Mouse (Mus musculus) heart, adult 2 months (tissue): ENCODE results near the gene Gtf3c5.

Experiments used
- CTCF ChIP-seq: fragments of 200-600 bp; IDR thresholded peaks from 2 replicates; pipeline ENCODE4 v1.8.1; 2022; ENCODE audit warnings: antibody characterized with exemption, mild to moderate bottlenecking, moderate library complexity
- EP300 ChIP-seq: fragments of 200-500 bp; IDR thresholded peaks from 2 replicates; pipeline ENCODE4 v1.6.1; 2011; ENCODE audit warnings: low read depth, low read length, control low read depth; ENCODE audit not compliant: insufficient read depth
- POLR2A ChIP-seq: fragments of 200-500 bp; IDR thresholded peaks from 2 replicates; pipeline ENCODE4 v1.6.1; 2011; ENCODE audit warnings: mild to moderate bottlenecking, low read depth, low read length, control low read depth; ENCODE audit not compliant: insufficient read depth

DNA sequence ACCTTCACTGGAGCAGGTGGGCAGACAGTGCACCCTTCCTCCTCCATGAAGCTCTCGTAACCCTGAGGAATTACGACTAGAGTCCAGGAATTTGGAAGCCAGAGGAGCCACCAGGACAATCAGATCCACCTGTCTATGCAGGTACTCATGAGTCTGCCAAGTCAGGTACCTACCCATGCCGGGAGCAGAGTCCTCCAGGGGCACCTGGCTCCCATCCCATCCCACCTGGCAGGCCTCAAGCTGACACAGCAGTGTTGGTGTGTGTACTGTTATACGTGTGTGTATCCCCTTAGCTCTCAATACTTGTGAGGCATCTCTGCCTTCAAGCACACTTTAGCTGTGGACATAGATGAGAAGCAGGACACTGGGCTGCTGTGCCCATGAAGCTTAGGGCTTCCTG, 61.4 kb downstream of the Gtf3c5 start:
- TF ChIP-seq CTCF (no peak), EP300 (no peak), POLR2A (no peak)
